Mouse (Mus musculus) right cerebral cortex, postnatal 14 days (tissue): ENCODE results near the gene Zfp36l1.

ENCODE experiments used
- DNase-seq: peaks from one replicate; pipeline ENCODE4 v3.0.0; 2022

Gene Zfp36l1

GRCm38 (mm10) chr12:80112852-80113551 is at the start of gene Zfp36l1:
TSS of gene Zfp36l1 (minus strand) at chr12:80113013.
- DNase-seq = peak; percentile 76

- DNase-seq = no peak
Measured at GRCm38 (mm10) chr12:80162448-80162847, 49.6 kb upstream of the Zfp36l1 start.

GRCm38 (mm10) chr12:80157675-80158074 is 44.9 kb upstream of the Zfp36l1 start:
- DNase-seq = no peak

- DNase-seq = peak; percentile 61
Measured at GRCm38 (mm10) chr12:80153687-80154326, 41.0 kb upstream of the Zfp36l1 start.

GRCm38 (mm10) chr12:80153078-80153477 is 40.3 kb upstream of the Zfp36l1 start:
- DNase-seq = no peak

GRCm38 (mm10) chr12:80151821-80152220 is 39.0 kb upstream of the Zfp36l1 start:
- DNase-seq = no peak

- no peak for DNase-seq
Measured at GRCm38 (mm10) chr12:80150624-80151023, 37.8 kb upstream of the Zfp36l1 start.

GRCm38 (mm10) chr12:80147563-80148214 is 34.9 kb upstream of the Zfp36l1 start:
- no peak for DNase-seq

- DNase-seq = peak; percentile 83
Measured at GRCm38 (mm10) chr12:80146227-80147223, 33.7 kb upstream of the Zfp36l1 start.

- DNase-seq = no peak
Measured at GRCm38 (mm10) chr12:80145365-80145764, 32.6 kb upstream of the Zfp36l1 start.

- DNase-seq = no peak
Measured at GRCm38 (mm10) chr12:80144846-80145245, 32.0 kb upstream of the Zfp36l1 start.

GRCm38 (mm10) chr12:80141470-80141869 is 28.7 kb upstream of the Zfp36l1 start:
- peak; percentile 70 for DNase-seq

GRCm38 (mm10) chr12:80141011-80141410 is 28.2 kb upstream of the Zfp36l1 start:
- DNase-seq = no peak

- DNase-seq = no peak
Measured at GRCm38 (mm10) chr12:80137744-80138143, 24.9 kb upstream of the Zfp36l1 start.

- no peak for DNase-seq
Measured at GRCm38 (mm10) chr12:80137246-80137645, 24.4 kb upstream of the Zfp36l1 start.

- DNase-seq = no peak
Measured at GRCm38 (mm10) chr12:80136264-80136930, 23.6 kb upstream of the Zfp36l1 start.

- no peak for DNase-seq
Measured at GRCm38 (mm10) chr12:80135173-80135572, 22.4 kb upstream of the Zfp36l1 start.

- DNase-seq = no peak
Measured at GRCm38 (mm10) chr12:80133011-80133545, 20.3 kb upstream of the Zfp36l1 start.

- DNase-seq = peak; percentile 74
Measured at GRCm38 (mm10) chr12:80132250-80133003, 19.6 kb upstream of the Zfp36l1 start.

- DNase-seq = no peak
Measured at GRCm38 (mm10) chr12:80131359-80132249, 18.8 kb upstream of the Zfp36l1 start.
